Mouse (Mus musculus) heart, adult 2 months (tissue): Measurements from ENCODE around the gene Tmem206.
A peak's percentile ranks its signal among the peaks of the same experiment; 100 is the strongest.

Source experiments
- CTCF ChIP-seq: fragments of 200-600 bp; IDR thresholded peaks from 2 replicates; pipeline ENCODE4 v1.8.1; 2022; ENCODE audit warnings: antibody characterized with exemption, mild to moderate bottlenecking, moderate library complexity
- EP300 ChIP-seq: fragments of 200-500 bp; IDR thresholded peaks from 2 replicates; pipeline ENCODE4 v1.6.1; 2011; ENCODE audit warnings: low read depth, low read length, control low read depth; ENCODE audit not compliant: insufficient read depth
- POLR2A ChIP-seq: fragments of 200-500 bp; IDR thresholded peaks from 2 replicates; pipeline ENCODE4 v1.6.1; 2011; ENCODE audit warnings: mild to moderate bottlenecking, low read depth, low read length, control low read depth; ENCODE audit not compliant: insufficient read depth

DNA sequence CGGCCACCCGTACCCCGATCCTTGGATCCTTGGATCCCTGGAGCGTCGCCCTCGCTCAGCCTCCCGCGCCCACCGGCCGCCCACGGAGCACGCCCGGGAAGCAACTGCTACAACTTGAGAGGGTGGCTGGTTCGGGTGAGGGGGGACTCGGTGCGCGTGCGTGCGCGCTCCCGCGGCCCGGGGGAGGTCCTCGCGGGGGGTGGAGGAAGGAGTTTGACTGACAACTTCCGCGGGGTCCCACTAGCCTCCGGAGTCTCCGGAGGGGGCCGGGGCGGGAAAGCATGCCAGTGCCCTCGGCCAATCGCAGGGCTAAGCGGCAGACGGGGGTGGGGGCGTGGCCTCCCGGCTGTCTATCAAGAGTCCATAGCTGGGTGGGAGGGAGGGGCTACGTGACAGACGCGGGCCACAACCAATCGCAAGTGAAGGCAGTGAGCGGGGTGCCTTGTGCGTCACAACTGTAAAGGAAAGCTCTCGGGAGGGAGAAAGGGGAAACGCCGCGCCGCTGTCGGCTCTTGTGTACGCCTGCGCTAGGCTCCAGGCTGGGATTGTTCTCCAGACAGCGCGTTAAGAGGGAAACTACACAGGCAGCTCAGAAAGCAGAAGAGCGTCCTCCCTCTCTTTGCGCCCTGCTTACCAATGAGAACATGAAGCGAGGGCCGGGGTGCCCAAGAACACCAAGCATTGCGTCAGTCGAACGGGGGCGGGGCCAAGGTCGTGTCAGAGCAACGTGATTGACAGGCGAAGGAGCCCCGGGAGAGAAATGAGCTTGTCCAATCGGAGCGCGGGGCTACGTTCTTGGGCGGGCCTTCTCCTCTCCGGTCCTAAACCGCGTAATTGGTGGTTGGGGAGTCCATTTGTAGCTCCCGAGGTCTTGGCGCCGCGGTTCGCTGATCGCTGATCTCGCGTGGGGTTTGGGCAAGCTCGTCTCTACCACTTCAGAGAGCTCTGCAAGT, 71.5 kb downstream of the Tmem206 start:
- TF ChIP-seq POLR2A (peak; percentile 95), CTCF (no peak), EP300 (peak; percentile 76; the same call in 1 of the 2 replicates)
